Mouse (Mus musculus) heart, embryonic 14.5 days (tissue): ENCODE measurements around the gene Spcs2. TPM values are rescaled to one million over a fixed set of nuclear protein-coding genes. Genes with fewer than 3 reads are reported as not detected.
A peak's percentile ranks its signal among the peaks of the same experiment; 100 is the strongest.
"Not testable (repeated sequence)": the region's sequence is repeated elsewhere in the genome, so short reads cannot be mapped to it uniquely, and the experiment has no call there.

Experiments
- ATAC-seq: fragments of 200-750 bp; cut with Nextera tagmentation; 2 replicates; pipeline ENCODE4 v1.8.0; 2017; ENCODE audit warnings: low read depth, moderate TSS enrichment; ENCODE audit not compliant: insufficient number of reproducible peaks, insufficient read depth, low FRiP score
- H3K27ac ChIP-seq, 2 experiments: fragments of 200-500 bp in 1 of 2; fragments of 300-500 bp in 1 of 2; sonication (generic) in 1 of 2; replicated peaks in 1 of 2; 2 replicates each; pipeline ENCODE4 v1.5.1; 2012 to 2014; ENCODE audit warnings: low read depth in 2 of 2, low read length in 2 of 2, control low read depth in 1 of 2, mild to moderate bottlenecking in 1 of 2, mixed read lengths in 1 of 2; ENCODE audit not compliant: control insufficient read depth in 1 of 2, insufficient read depth in 1 of 2
- H3K27me3 ChIP-seq: fragments of 300-500 bp; sonication (generic); 2 replicates; pipeline ENCODE4 v1.6.1; 2014; ENCODE audit warnings: mild to moderate bottlenecking, low read length, control low read depth; ENCODE audit not compliant: control insufficient read depth, insufficient read depth
- H3K36me3 ChIP-seq: fragments of 300-500 bp; sonication (generic); 2 replicates; pipeline ENCODE4 v1.6.1; 2014; ENCODE audit warnings: mild to moderate bottlenecking, control low read depth, low read length, mixed read lengths; ENCODE audit not compliant: control insufficient read depth, insufficient read depth
- H3K4me1 ChIP-seq, 2 experiments: fragments of 200-500 bp in 1 of 2; fragments of 300-500 bp in 1 of 2; sonication (generic) in 1 of 2; 2 replicates each; pipeline ENCODE4 v1.6.1; 2012 to 2014; ENCODE audit warnings: low read length in 2 of 2, control low read depth in 1 of 2, mixed read lengths in 1 of 2; ENCODE audit not compliant: control insufficient read depth in 2 of 2, insufficient read depth in 2 of 2
- H3K4me2 ChIP-seq: fragments of 300-500 bp; sonication (generic); 2 replicates; pipeline ENCODE4 v1.6.1; 2014; ENCODE audit warnings: mild to moderate bottlenecking, low read length
- H3K4me3 ChIP-seq, 2 experiments: fragments of 200-500 bp in 1 of 2; fragments of 300-500 bp in 1 of 2; sonication (generic) in 1 of 2; 2 replicates each; pipeline ENCODE4 v1.5.1; 2012 to 2014; ENCODE audit warnings: low read length in 2 of 2, mild to moderate bottlenecking in 2 of 2, control low read depth in 1 of 2, low read depth in 1 of 2, moderate library complexity in 1 of 2; ENCODE audit not compliant: control insufficient read depth in 1 of 2, insufficient read depth in 1 of 2
- H3K9ac ChIP-seq: fragments of 300-500 bp; sonication (generic); 2 replicates; pipeline ENCODE4 v1.6.1; 2014; ENCODE audit warnings: mild to moderate bottlenecking, low read length
- H3K9me3 ChIP-seq: fragments of 300-500 bp; sonication (generic); 2 replicates; pipeline ENCODE4 v1.6.1; 2016; ENCODE audit warnings: low read length, control low read depth; ENCODE audit not compliant: control insufficient read depth
- WGBS: fragments of 180-500 bp; shearing (Covaris S2); extraction: QIAGEN DNeasy Blood & Tissue Kit; methylation state at CpG from one replicate; pipeline ENCODE4 v1.1.7; 2014; 5-methylcytosine and 5-hydroxymethylcytosine counted together
- polyA plus RNA-seq: library from polyadenylated mRNA; unstranded; fragments of >200 nt; fragmentation: Nextera tagmentation; extraction: Ambion mirVana; gene quantifications from 2 replicates; pipeline ENCODE4 v1.2.1, GENCODE M21; 2014

The Spcs2 gene
- polyA plus RNA-seq, 1 experiment from 2014 or later = 169 TPM

DNA sequence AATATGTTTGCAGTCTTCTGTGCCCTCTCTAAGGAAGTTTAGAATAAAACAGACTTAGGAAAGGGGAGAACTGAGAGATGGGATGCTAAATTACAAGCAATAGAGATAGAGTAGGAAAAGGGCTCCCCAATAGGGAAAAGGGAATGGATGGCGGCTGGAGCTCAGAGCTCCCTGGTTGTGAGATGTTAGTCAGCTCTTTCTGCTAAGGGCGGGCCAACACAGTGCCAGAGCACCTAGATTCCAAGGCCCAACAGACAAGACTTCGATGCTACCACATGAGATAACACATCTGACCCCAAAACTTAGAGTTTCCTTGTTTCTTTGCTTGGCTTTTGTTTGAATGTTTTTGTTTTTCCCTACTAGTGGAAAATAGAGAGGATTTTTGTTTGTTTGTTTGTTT is 59.2 kb downstream of the Spcs2 start:
- not testable (repeated sequence) for H3K27ac ChIP-seq, H3K9ac ChIP-seq, ATAC-seq, H3K27me3 ChIP-seq, H3K9me3 ChIP-seq, H3K36me3 ChIP-seq, H3K4me3 ChIP-seq, H3K4me2 ChIP-seq, H3K4me1 ChIP-seq
- WGBS = 83% methylated on average over 3 of the region's 3 CpGs

DNA sequence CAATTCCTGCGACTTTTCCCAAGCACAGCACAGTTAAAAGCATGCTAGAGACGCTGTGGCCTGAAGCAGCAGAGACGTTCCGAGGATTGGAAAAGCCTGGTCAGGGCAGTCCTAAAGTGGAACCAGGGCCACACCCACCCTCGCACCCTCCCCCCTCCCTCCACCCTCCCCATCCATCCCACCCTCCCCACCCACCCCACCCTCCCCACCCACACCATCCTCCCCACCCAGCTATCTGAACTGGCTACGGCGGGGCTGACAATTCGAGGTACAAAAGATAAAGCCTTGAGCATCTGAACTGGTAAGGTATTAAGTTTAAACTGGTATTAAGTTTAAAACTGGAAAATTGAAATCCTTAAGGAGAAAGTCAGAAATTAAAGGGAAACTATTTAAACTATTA is 59.7 kb downstream of the Spcs2 start:
- Histone ChIP-seq H3K4me2 (no peak overlapping the region), H3K4me1 (no peaks in the 10 kb centered on the region), H3K36me3 (no peaks in the 10 kb centered on the region), H3K4me3 (no peak overlapping the region), H3K9me3 (no peaks in the 10 kb centered on the region), H3K27me3 (no peaks in the 10 kb centered on the region), H3K27ac (no peak overlapping the region; a peak in 1 of 4 replicates), H3K9ac (no peak overlapping the region)
- ATAC-seq = no peak
- WGBS = 46% methylated on average over 8 of the region's 8 CpGs

DNA sequence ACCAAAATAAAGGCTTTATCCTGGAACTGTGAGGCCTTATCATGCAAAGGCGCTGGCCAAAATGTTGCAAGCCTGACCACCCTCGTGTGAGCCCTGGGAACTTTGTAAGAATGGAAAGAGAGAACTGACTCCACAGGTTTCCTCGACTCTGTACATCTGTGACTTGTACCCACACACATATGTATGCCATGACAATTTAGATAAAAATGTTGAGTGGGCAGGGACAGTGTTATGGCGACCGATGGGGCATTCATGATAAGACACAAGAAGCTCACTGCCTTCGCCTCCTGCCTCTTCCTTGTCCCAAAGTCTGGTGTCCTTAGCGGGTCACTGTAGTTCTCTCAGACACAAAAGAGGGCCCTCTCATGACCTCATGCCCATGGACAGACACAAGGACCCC is 64.1 kb downstream of the Spcs2 start:
- Histone ChIP-seq H3K4me1 (peaks cover 5% of the 10 kb centered on the region in 2 experiments; a peak in 2 of 4 replicates), H3K9ac (no peak overlapping the region), H3K27ac (no peak overlapping the region), H3K4me3 (no peak overlapping the region), H3K4me2 (no peak overlapping the region), H3K36me3 (no peaks in the 10 kb centered on the region), H3K9me3 (no peaks in the 10 kb centered on the region), H3K27me3 (peaks cover 8% of the 10 kb centered on the region; the same call in 1 of the 2 replicates)
- WGBS = 61% methylated on average over 7 of the region's 7 CpGs
- ATAC-seq = no peak

GRCm38 (mm10) chr7:99797911-99798647 is 65.2 kb downstream of the Spcs2 start:
- Histone ChIP-seq H3K4me1 (peaks cover 5% of the 10 kb centered on the region in 2 experiments; a peak in 2 of 4 replicates), H3K4me3 (no peak overlapping the region), H3K9ac (no peak overlapping the region), H3K27me3 (peaks cover 8% of the 10 kb centered on the region; the same call in 1 of the 2 replicates), H3K9me3 (no peaks in the 10 kb centered on the region), H3K27ac (no peak overlapping the region), H3K4me2 (no peak overlapping the region), H3K36me3 (no peaks in the 10 kb centered on the region)
- WGBS = 34% methylated on average over 6 of the region's 6 CpGs
- ATAC-seq = no peak

DNA sequence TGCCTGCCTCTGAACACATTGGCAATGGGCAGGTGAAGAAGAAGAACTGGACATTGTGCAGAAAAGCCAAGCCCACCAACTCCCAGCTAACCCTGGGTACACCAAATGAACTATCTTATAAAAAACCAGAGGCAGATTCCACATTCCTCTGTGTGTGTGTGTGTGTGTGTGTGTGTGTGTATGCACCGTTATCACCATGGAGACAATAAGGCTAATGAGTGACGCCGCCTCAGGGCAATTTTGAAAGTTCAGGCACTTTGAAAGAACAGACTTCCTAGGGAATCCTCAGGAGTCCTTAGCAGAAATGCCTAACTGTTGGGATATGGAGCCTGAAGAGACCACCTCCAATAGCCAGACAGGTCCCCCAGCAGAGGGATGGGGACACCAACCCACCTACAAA is 66.0 kb downstream of the Spcs2 start:
- WGBS = 86% methylated on average over 3 of the region's 3 CpGs
- ATAC-seq = no peak

DNA sequence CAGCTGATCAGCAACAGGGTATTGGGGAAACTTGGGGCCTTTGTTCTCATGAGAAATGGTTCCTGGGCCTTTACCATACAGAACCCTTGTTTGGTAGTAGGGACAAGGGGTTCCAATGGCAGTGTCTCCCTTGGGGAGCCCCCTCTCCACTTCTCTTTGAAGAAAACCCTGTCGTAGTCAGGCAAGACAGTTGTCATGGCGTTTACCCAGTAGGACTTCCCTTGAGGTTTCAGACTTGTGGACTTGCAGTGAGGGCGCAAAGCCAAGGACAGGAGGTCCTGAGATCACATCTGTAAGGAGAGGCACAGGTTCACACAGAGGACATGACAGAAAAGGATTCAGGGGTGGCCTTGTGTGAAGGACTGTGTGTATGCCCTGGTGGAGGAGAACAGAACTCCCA is 66.8 kb downstream of the Spcs2 start:
- H3K4me2 ChIP-seq = no peak overlapping the region

More for the DNA sequence above, 66.0 kb downstream of the Spcs2 start:
- Histone ChIP-seq H3K27ac (no peak overlapping the region), H3K9me3 (no peaks in the 10 kb centered on the region), H3K4me1 (peaks cover 5% of the 10 kb centered on the region in 2 experiments; a peak in 2 of 4 replicates), H3K4me3 (no peak overlapping the region), H3K4me2 (no peak overlapping the region), H3K36me3 (no peaks in the 10 kb centered on the region), H3K9ac (no peak overlapping the region), H3K27me3 (peaks cover 8% of the 10 kb centered on the region; the same call in 1 of the 2 replicates)

DNA sequence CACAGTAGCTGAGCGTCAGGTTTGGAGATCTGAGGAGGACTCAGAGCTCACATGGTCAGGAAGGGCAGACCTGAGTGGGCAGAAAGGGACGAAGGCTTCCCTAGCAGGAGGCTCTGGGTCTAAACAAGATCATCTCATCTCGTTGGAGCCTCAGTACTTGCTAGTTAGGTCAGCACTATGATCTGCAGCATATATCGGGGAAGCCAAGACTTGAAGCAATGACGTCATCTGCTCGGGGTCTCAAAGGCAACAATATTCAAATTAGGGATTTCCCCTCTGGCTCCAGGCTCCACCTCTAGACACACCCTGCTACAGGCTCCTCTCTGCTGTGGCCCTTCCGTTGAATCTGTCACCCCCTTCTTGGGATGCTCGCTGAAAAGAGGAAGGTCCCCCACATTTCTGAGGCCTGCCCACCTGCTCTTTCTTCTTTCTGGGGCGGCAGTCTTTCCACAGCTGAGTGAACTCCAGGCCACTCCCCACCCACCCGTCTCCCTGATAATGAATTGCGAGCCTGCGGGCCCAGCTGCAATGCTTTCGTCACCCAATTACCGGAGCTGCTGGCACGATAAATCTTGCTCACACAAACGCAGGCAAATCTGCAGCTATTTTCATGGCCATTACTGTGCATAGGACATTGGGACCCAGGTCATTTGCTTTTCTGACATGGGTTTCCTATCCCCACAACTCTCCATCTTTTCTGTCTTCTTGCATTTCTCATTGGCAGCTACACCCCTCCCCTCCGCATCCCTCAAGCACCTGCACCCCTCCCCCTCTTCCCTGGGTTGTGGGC is 67.9 kb downstream of the Spcs2 start:
- Histone ChIP-seq H3K4me3 (no peak overlapping the region), H3K4me1 (peaks cover 5% of the 10 kb centered on the region in 2 experiments; a peak in 2 of 4 replicates), H3K27ac (no peak overlapping the region), H3K27me3 (peaks cover 8% of the 10 kb centered on the region; the same call in 1 of the 2 replicates), H3K36me3 (no peaks in the 10 kb centered on the region), H3K9me3 (no peaks in the 10 kb centered on the region), H3K4me2 (peak overlapping the region; percentile 14), H3K9ac (no peak overlapping the region)
- ATAC-seq = no peak
- WGBS = 13% methylated on average over 17 of the region's 17 CpGs

More for the DNA sequence above, 66.8 kb downstream of the Spcs2 start:
- Histone ChIP-seq H3K27ac (no peak overlapping the region), H3K36me3 (no peaks in the 10 kb centered on the region), H3K4me1 (peaks cover 5% of the 10 kb centered on the region in 2 experiments; a peak in 2 of 4 replicates), H3K27me3 (peaks cover 8% of the 10 kb centered on the region; the same call in 1 of the 2 replicates), H3K9me3 (no peaks in the 10 kb centered on the region), H3K4me3 (no peak overlapping the region), H3K9ac (no peak overlapping the region)
- 72% methylated on average over 3 of the region's 3 CpGs for WGBS
- no peak for ATAC-seq
